Mouse (Mus musculus) lung, adult 2 months (tissue): ENCODE data around the gene Mlc1.
A peak's percentile ranks its signal among the peaks of the same experiment; 100 is the strongest.

Experiments
- CTCF ChIP-seq: fragments of 200-500 bp; IDR thresholded peaks from 2 replicates; pipeline ENCODE4 v1.5.1; 2011; ENCODE audit warnings: mild to moderate bottlenecking, low read length, control low read depth; ENCODE audit not compliant: insufficient read depth
- POLR2A ChIP-seq: fragments of 200-500 bp; IDR thresholded peaks from 2 replicates; pipeline ENCODE4 v1.6.1; 2011; ENCODE audit warnings: low read depth, mild to moderate bottlenecking, control low read depth, low read length, borderline replicate concordance; ENCODE audit errors: extremely low read depth

DNA sequence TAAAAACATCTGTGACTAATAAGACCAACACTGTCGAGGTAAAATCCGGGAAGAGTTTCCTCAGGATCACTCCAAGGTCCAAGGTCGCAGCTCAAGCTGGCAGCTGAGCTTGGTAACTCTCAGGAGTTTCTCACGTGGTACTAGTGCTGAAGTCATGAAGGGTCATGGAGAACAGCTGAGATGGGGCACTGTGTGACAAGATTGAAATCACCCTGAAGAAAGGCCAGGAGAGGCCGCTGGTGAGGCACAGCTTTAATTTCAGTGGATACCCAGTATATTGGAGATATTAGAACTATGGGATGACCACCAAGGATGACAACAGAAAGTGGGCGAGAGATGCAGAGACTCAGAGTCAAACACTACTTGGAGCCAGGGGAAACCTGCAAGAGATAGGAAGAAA is 32.0 kb downstream of the Mlc1 start:
- TF ChIP-seq CTCF (peak; percentile 16; the same call in 1 of the 2 replicates), POLR2A (no peak)
